Mouse (Mus musculus) retina, adult 2 months (tissue): Measurements from ENCODE around the gene Mga.

Experiments used
- DNase-seq: peaks from one replicate; pipeline ENCODE4 v3.0.0-alpha.2; 2012; ENCODE audit warnings: low read depth, low spot score

Gene Mga

GRCm38 (mm10) chr2:119897090-119897732 lies at the start of gene Mga:
Mga (plus strand) TSS chr2:119897228.
- peak; percentile 92 for DNase-seq

GRCm38 (mm10) chr2:119853811-119854210 lies 43.2 kb upstream of the Mga start:
- no peak for DNase-seq

- DNase-seq = no peak
Observed at GRCm38 (mm10) chr2:119855310-119855850, 41.6 kb upstream of the Mga start.

- no peak for DNase-seq
Observed at GRCm38 (mm10) chr2:119857341-119857740, 39.7 kb upstream of the Mga start.

- DNase-seq = no peak
Observed at GRCm38 (mm10) chr2:119864484-119864883, 32.5 kb upstream of the Mga start.

- peak; percentile 39 for DNase-seq
Observed at GRCm38 (mm10) chr2:119872371-119873104, 24.5 kb upstream of the Mga start.

GRCm38 (mm10) chr2:119873105-119873464 lies 23.9 kb upstream of the Mga start:
- peak; percentile 55 for DNase-seq

GRCm38 (mm10) chr2:119875981-119876380 lies 21.0 kb upstream of the Mga start:
- no peak for DNase-seq

- DNase-seq = no peak
Observed at GRCm38 (mm10) chr2:119887201-119887600, 9.8 kb upstream of the Mga start.

GRCm38 (mm10) chr2:119896553-119897089 lies 407 bp upstream of the Mga start:
- no peak for DNase-seq

- no peak for DNase-seq
Observed at GRCm38 (mm10) chr2:119898141-119898594, 1.1 kb downstream of the Mga start.

- no peak for DNase-seq
Observed at GRCm38 (mm10) chr2:119916007-119916406, 19.0 kb downstream of the Mga start.

- DNase-seq = no peak
Observed at GRCm38 (mm10) chr2:119917631-119918369, 20.8 kb downstream of the Mga start.

GRCm38 (mm10) chr2:119970571-119970970 lies 73.5 kb downstream of the Mga start:
- DNase-seq = peak; percentile 33

GRCm38 (mm10) chr2:119971316-119971715 lies 74.3 kb downstream of the Mga start:
- DNase-seq = no peak

GRCm38 (mm10) chr2:119971837-119972536 lies 75.0 kb downstream of the Mga start:
- DNase-seq = peak; percentile 81

- no peak for DNase-seq
Observed at GRCm38 (mm10) chr2:119972537-119972879, 75.5 kb downstream of the Mga start, which contains the start of gene Mapkbp1. Mapkbp1 (plus strand) TSS chr2:119972699.

- no peak for DNase-seq
Observed at GRCm38 (mm10) chr2:119980343-119980986, 83.4 kb downstream of the Mga start.

- DNase-seq = no peak
Observed at GRCm38 (mm10) chr2:119981631-119982030, 84.6 kb downstream of the Mga start.

- DNase-seq = no peak
Observed at GRCm38 (mm10) chr2:119985871-119986270, 88.8 kb downstream of the Mga start.

- DNase-seq = no peak
Observed at GRCm38 (mm10) chr2:119986369-119986768, 89.3 kb downstream of the Mga start.
